Mouse (Mus musculus) heart, adult 9 months (tissue): Measurements from ENCODE around the gene Elk1.
A peak's percentile ranks its signal among the peaks of the same experiment; 100 is the strongest.

ENCODE experiments used
- DNase-seq, 2 experiments: peaks; one replicate each; pipeline ENCODE4 v3.0.0; 2022; ENCODE audit warnings: low spot score in 2 of 2

The Elk1 gene

GRCm38 (mm10) chrX:20950191-20950880 is at the start of gene Elk1:
Gene Elk1 (minus strand): TSS chrX:20950608.
- peak; percentile 87 to 92 for DNase-seq

- no peak for DNase-seq
Observed at GRCm38 (mm10) chrX:20980901-20981300, 30.5 kb upstream of the Elk1 start.

GRCm38 (mm10) chrX:20961477-20962378 is 11.3 kb upstream of the Elk1 start, which contains the start of gene Uxt:
Gene Uxt (minus strand): TSS chrX:20962017.
- peak; percentile 81 to 88 for DNase-seq

- DNase-seq: peak in 1 of 2 experiments; percentile 32
Observed at GRCm38 (mm10) chrX:20946055-20946454, 4.4 kb downstream of the Elk1 start.

- DNase-seq: peak; percentile 14 to 37
Observed at GRCm38 (mm10) chrX:20931963-20932362, 18.4 kb downstream of the Elk1 start.

GRCm38 (mm10) chrX:20931364-20931763 is 19.0 kb downstream of the Elk1 start, which contains the start of gene Cfp:
Gene Cfp (minus strand): TSS chrX:20931555.
- no peak for DNase-seq

- DNase-seq: peak in 1 of 2 experiments; percentile 12
Observed at GRCm38 (mm10) chrX:20929859-20930258, 20.5 kb downstream of the Elk1 start.

GRCm38 (mm10) chrX:20924976-20925375 is 25.4 kb downstream of the Elk1 start:
- no peak for DNase-seq

GRCm38 (mm10) chrX:20923506-20923905 is 26.9 kb downstream of the Elk1 start:
- no peak for DNase-seq

GRCm38 (mm10) chrX:20921366-20921765 is 29.0 kb downstream of the Elk1 start:
- no peak for DNase-seq

GRCm38 (mm10) chrX:20920844-20921364 is 29.5 kb downstream of the Elk1 start, which contains the start of gene Syn1:
Gene Syn1 (minus strand): TSS chrX:20921004.
- DNase-seq: peak; percentile 40 to 56

GRCm38 (mm10) chrX:20920249-20920843 is 30.1 kb downstream of the Elk1 start:
- DNase-seq: no peak

GRCm38 (mm10) chrX:20915075-20915474 is 35.3 kb downstream of the Elk1 start:
- DNase-seq: no peak

GRCm38 (mm10) chrX:20913726-20914125 is 36.7 kb downstream of the Elk1 start:
- DNase-seq: no peak

GRCm38 (mm10) chrX:20910074-20910473 is 40.3 kb downstream of the Elk1 start:
- DNase-seq: no peak
